Mouse (Mus musculus): ENCODE data around the gene Khdrbs1.
"Not testable (repeated sequence)": the region's sequence is repeated elsewhere in the genome, so short reads cannot be mapped to it uniquely, and the experiment has no call there.

The Khdrbs1 gene

DNA sequence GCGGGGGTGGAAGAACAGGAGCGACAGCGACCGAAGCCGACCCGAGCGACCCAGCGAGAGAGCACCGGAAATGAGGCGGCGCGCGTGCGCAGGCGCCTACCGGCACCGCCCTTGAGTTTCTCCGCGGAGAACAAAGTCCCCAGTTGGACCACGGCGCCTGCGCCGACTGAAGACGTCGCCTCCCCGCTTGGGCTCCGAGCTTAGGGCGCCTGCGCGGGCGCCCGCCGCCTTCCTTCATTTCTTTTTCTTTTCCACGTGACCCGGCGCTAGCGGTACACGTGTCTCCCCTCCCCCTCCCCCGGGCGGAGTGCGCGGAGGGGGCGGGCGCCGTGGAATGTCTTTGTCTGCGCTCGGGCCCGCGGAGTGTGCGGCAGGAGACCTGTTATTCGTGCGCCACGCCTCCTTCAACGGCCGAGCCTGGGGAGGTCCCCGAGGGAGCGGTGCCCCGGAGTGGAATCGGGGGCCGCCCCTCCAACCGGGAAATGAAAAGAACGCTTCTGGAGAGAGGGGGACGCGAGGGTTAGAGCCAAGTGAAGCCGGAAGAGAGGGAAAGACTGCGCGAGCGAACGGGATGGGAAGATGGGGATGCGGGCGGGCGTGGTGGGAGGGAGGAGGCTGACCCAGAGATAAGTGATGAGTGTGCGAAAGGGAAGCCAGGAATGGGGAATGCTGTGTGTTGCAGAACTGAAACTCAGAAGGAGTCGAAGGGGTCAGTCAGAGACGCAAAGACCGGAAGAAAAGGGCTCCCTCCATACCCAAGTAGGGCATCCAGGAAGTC lies at the start of gene Khdrbs1:
Khdrbs1 (minus strand) TSS at position 72 of the 778 bp plus-strand sequence.
- peak; percentile 92 for DNase-seq (ENCODE audit: low read depth)

DNA sequence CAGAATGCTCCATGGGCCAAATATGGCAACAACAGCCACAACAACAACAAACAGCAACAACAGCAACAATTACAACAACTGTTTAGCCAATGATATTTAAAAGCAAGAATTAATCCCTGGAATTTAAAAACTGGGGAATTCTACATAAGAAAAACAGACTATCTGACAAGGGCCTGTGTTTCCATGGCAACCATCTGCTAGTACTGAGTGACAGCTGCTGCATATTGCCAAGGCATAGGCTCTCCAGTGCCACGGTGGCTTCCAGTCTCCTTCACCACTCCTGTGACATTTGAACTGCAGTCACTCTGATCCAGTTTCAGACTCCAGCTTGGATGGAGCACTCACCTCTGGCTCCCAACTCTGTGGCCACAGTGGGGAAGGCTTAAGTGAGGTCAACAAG lies 49.3 kb upstream of the Khdrbs1 start:
- DNase-seq (ENCODE audit: low read depth), result no peak

DNA sequence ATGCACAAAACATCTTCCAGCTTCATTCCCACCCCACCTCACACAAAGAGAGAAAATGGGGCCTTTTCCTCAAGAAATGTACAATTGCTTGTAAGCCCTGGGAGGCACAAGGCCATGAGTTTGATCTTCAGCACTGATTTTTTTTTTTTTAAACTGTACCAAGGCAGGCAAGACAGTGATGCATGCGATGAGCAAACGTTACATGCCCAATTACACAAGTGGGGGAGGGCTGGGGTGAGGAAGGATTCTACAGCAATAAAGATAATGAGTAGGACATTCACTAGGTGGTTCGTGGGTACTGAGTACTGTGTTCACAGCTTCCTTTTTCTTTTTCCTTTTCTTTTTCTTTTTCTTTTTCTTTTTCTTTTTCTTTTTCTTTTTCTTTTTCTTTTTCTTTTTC lies 48.4 kb upstream of the Khdrbs1 start:
- DNase-seq (ENCODE audit: low read depth), result no peak

DNA sequence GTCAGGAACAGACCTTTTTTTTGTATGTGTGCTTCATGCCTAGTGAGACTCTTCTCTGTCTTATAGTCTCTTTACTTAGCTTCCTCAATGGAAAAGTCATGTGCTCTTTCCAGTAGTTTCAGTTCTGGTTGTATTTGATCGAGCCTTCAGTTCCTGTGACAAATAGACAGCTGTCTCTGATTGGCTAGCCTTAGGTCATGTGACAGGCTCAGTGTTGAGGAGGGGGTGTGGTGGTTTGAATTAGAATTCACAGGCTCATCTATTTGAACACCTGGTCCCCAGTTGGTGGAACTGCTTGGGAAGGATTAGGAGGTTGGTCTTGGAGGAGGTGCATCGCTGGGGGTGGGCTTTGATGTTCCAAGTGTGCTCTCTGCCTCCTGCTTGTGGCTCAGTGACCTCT lies 47.5 kb upstream of the Khdrbs1 start:
- DNase-seq (ENCODE audit: low read depth), result no peak

DNA sequence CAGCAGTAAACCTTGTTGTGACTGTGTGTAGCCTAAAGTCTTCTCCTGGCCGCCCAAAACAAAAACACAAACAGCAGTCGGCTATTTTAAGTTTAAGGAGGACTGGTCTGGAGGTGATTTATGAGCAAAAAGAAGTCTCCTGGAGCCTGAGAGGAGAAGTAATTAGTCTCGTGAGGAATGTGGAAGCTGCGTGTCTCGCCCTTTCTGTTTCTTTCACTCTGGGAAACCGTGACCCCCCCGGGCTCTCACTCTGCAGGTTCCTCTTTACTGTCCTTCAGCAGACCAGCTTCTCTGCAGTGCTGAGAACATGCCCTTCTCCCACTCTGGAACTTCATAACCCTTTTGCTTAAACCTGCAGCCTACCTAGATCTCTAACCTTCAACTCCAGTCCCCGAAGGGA lies 46.6 kb upstream of the Khdrbs1 start:
- no peak for DNase-seq (ENCODE audit: low read depth)

DNA sequence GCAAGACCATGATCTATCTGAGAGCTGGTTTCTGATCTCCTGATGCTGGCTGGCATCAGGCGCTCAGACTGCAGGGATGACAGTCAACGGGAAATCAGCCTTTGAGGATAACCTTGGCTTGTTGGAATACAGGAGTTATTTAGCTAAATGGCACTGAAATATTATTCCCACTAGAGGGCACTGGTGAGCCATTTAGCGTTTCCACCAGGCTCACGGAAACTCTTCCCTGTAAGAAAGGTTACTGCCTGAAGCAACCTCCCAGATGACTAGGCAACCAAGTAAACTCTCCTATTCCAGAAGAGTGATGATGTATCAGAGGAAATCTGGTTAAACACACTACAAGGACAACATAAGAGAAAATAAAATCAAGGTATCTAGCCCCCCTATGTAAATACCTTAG lies 43.1 kb upstream of the Khdrbs1 start:
- DNase-seq (ENCODE audit: low read depth), result peak; percentile 76

DNA sequence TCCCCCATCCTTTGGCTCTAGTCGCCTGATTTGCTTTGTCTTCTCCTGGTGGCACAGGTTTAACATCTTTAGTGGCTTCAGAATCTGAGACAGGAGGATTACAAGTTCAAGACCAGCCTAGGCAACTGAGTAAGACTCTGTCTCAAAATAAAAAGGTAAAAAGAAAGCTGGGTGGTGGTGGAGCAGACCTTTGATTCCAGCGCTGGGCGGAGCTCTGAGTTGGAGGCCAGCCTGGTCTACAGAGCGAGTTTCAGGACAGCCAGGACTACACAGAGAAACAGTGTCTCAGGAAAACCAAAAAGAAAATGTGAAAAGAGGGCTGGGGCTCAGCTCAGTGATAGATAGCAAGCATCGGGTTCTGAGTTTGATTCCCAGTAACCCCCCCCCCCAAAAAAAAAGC lies 41.4 kb upstream of the Khdrbs1 start:
- DNase-seq (ENCODE audit: low read depth), result no peak

DNA sequence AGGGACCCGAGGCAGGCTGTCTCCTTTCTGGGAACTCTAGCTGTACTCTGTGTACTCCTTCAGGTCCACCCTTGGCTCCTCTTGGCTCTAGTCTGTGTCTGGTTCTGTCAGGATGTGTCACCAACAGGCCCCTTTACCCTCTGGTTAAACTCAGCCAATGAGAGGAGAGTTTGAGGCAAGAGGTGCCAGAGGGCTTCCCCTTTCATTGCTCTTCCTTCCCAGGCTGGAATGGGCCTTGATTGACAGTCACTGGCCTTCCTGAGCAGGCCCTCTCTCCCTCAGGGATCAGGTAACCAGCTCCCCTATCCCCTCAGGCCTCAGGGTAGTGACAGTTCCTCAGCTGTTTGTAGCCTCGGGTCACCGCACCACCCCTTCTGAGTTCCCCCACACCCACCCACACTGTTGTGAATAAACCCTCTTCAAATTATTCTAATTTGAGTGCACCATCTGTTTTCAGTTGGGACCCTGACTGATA lies 40.8 kb upstream of the Khdrbs1 start:
- DNase-seq (ENCODE audit: low read depth), result no peak

DNA sequence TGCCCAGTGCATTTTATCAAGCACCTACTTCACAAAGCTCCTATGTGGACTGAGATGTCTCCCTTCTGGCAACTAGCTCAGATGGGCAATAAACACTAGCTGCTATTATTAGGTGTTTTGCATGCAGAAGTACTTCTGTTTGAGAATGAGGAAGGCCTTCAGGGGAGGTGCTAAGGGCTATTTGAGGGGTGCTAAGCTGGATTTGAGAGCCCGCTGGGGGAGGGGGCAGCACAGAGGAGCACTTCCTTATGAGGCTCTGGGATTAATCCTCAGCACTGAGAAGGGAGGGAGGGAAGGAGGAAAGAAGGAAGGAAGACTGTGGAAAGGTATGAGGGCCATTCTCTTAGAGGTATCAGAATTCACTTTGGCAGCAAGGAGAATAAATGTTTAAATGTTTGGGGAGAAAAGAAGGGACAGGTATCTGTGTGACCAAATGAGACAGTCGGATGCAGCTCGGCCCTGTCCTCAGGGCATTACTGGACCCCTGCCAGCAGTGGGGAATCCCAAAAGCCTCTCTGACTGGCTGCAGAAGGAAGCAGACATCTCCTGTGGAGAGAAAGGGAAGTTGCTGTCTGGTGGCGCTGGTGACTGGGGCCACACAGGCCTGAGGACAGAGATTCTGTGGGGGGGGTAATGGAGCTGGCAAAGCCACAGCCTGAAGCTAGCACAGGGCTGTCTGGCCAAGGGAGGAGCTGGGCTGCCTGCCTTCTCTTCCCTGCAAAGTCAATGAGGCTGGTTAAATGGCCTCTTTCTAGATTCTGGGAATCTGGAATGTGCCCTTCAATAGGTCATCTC lies 40.0 kb upstream of the Khdrbs1 start:
- DNase-seq (ENCODE audit: low read depth), result no peak

DNA sequence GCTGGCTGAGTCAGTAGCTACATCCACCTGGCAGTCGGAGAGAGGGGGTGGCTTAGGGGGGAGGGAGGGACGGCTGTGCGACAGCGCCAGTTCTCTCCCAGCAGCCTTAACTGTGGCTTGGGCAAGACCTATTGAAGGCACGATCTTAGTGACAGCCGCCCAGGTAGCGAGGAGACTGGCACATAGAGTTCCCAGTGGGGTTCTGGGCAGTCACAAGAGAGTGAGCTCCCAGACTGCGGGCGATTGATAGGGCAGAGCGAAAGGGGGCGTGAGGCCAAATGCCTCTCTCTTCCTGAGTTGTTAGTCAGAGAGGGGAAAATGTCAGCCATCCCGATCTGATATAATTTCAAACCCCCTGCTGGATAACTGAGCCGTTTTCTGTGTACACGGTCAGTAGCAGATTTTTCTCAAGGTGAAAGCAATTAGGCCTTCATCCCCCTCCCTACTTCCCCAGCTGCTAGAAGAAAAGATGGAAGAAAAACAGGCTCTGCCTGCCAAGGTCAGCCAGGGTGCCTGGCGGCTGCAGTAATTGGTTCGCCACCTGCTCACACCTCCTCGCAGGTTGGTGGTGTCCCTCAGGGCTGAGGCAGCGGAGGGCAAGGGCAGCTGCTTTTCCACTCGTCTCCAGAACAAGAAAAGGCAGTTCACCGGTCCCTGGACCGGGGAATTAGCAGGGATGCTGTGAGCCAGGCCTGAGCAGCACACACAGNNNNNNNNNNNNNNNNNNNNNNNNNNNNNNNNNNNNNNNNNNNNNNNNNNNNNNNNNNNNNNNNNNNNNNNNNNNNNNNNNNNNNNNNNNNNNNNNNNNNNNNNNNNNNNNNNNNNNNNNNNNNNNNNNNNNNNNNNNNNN lies 29.8 kb upstream of the Khdrbs1 start:
- peak; percentile 34 for DNase-seq (ENCODE audit: low read depth)

- no peak for DNase-seq (ENCODE audit: low read depth)
Measured at GRCm38 (mm10) chr4:129771314-129771671, 29.2 kb upstream of the Khdrbs1 start.

- no peak for DNase-seq (ENCODE audit: low read depth)
Measured at GRCm38 (mm10) chr4:129770600-129770999, 28.5 kb upstream of the Khdrbs1 start.

GRCm38 (mm10) chr4:129768742-129769141 lies 26.6 kb upstream of the Khdrbs1 start:
- not testable (repeated sequence) for DNase-seq (ENCODE audit: low read depth)

GRCm38 (mm10) chr4:129767782-129768181 lies 25.7 kb upstream of the Khdrbs1 start:
- no peak for DNase-seq (ENCODE audit: low read depth)

DNA sequence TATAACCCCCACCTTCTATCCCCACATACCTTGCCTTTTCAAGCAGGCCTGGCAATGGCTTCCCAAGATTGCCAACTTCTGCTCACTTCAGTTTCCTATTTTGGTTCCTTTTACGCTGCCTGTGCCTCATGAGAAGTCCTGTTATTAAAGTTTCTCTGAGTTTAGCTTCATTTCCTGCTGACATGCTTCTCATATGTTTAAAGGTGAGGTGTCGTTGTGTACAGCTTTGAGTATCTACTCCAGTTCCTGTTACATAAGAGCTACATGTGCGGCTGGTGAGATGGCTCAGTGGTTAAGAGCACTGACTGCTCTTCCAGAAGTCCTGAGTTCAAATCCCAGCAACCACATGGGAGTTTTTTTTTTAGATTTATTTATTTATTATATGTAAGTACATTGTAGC lies 23.2 kb upstream of the Khdrbs1 start:
- no peak for DNase-seq (ENCODE audit: low read depth)

DNA sequence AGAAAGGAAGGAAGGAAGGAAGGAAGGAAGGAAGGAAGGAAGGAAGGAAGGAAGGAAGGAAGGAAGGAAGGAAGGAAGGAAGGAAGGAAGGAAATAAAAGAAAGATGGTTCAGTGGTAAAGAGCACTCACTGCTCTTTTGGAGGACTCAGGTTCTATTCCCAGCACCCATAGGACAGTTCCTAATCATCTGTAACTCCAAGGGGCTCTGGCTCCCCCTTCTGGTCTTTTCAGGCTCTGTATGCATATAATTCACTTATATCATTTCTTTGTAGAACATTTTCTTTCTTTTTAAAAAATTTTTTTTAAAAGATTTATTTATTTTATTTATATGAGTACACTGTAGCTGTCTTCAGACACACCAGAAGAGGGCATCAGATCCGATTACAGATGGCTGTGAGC lies 20.4 kb upstream of the Khdrbs1 start:
- DNase-seq (ENCODE audit: low read depth), result not testable (repeated sequence)

- no peak for DNase-seq (ENCODE audit: low read depth)
Measured at GRCm38 (mm10) chr4:129761606-129762005, 19.5 kb upstream of the Khdrbs1 start.

GRCm38 (mm10) chr4:129755455-129755854 lies 13.4 kb upstream of the Khdrbs1 start:
- no peak for DNase-seq (ENCODE audit: low read depth)

- no peak for DNase-seq (ENCODE audit: low read depth)
Measured at GRCm38 (mm10) chr4:129754742-129755141, 12.6 kb upstream of the Khdrbs1 start.

DNA sequence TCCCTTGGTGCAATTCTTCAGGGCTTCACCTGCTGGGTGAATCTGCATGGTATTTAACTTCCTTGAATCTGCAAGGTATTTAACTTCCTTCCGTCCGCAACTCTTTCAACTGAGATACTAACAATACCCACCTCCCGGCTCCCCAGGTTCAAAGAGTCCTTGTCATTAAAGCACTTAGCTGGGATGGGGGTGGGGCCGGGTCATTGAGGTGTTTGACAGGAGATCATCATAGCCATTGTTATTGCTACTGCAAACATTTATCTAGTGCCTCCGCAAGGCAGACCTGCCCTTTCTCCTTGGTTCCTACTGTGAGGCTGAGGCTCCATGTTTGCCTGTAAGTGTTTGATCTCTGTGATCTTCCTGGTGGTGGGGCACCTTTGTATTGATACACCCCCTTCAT lies 8.3 kb upstream of the Khdrbs1 start:
- no peak for DNase-seq (ENCODE audit: low read depth)

DNA sequence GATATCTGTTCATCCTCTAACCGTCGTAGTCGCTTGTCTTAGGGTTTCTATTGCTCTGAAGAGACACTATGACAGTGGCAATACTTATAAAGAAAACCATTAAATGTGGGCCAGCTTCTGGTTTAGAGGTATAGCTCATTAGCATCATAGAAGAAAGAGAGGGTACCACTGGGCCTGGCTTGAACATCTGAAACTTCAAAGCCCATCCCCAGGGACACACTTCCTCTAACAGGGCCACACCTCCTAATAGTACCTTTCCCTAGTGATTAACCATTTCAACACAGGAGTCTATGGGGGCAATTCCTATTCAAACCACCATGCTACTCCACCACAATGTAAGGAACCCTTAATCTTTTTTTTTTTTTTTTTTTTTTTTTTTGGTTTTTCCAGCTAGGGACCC lies 4.5 kb upstream of the Khdrbs1 start:
- DNase-seq (ENCODE audit: low read depth), result no peak

DNA sequence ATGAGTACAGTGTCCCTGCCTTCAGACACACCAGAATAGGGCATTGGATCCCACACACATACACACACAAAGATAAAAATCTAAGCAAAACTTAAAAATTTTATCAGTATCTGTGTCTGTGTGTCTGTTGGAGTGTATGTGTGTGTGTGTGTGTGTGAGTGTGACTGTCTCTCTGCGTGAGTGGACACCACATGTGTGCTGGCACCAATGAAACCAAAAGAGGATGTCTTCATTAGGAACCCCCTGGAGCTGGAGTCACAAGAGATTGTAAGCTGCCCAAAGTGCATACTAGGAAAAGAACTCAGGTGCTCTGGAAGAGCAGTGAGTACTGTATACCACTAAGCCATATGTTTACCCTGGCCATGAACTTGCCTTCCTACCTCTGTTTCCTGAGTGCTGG lies 4.0 kb upstream of the Khdrbs1 start:
- DNase-seq (ENCODE audit: low read depth), result no peak

Measured in fibroblast of lung, adult 2 months (primary cell).